Mouse (Mus musculus) testis, postnatal 10 days (tissue): ENCODE results near the gene Hsd17b11.
"Not testable (repeated sequence)": the region's sequence is repeated elsewhere in the genome, so short reads cannot be mapped to it uniquely, and the experiment has no call there.

ENCODE experiments used
- DNase-seq: peaks from one replicate; pipeline ENCODE4 v3.0.0; 2021; ENCODE audit warnings: low spot score

Hsd17b11 gene

DNA sequence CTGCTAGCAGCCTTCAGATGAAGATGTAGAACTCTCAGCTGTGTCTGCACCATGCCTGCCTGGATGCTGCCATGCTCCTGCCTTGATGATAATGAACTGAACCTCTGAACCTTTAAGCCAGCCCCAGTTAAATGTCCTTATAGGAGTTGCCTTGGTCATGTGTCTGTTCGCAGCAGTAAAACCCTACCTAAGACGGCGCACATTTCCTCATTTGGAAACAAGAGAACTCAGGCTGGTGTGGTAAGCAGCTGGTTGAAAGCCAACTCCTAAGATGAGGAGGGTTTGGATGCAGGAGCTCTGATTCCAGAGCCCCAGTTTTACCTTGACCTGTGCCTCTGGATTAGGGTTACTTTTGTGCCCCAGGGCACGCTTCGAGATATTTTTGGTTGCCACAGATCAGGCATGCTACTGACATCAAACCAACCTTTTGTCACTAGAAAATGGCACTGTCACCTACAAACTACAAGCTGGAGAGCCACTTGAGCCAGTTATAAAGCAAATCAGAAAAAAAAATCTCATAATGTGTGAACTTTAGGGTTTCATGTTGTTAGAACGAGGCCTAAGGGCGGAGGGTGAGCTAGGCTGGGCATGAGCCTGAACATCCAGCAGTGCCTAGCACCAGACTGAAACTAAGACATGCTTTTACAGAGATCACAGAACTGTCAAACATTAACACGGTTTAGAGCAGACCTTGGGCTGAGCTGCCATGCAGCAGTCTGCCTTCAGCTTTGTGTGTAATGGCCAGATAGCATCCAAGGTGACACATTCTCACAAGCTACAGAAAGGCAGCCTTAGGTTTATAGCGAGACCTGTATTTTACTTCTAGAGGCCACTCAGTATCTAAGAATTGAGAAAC is 40.8 kb downstream of the Hsd17b11 start:
- DNase-seq = no peak

DNA sequence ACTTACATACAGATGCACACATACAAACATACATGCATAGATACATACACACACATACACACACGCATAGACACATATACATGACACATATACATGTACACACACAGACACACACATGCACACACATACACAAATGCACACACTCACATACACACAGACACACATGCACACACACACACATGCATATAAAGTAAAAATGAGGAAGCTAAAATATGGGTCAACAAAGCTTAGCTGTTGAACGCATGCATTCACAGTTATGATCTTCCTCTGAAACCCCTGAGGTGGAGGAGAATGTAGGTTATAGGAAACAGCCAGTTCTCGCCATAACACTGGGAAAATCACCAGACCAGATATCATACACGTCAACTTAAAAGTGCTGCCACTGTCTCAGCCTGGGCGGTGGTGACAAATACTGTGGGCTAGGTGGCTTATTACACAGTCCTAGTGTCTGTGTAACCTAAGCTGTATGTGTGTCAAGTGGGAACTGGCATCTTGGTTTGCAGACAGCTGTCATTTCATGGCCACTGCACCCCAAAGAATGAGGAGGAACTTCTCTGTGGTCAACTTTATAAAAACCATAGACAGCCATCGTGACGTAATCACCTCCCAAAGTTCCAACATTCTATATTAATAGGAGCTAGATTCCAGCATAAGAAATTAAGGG is 43.7 kb downstream of the Hsd17b11 start:
- no peak for DNase-seq

GRCm38 (mm10) chr5:103977297-103977696 is 44.4 kb downstream of the Hsd17b11 start, which contains the start of gene Hsd17b13:
Hsd17b13 (minus strand) TSS chr5:103977410.
- no peak for DNase-seq

DNA sequence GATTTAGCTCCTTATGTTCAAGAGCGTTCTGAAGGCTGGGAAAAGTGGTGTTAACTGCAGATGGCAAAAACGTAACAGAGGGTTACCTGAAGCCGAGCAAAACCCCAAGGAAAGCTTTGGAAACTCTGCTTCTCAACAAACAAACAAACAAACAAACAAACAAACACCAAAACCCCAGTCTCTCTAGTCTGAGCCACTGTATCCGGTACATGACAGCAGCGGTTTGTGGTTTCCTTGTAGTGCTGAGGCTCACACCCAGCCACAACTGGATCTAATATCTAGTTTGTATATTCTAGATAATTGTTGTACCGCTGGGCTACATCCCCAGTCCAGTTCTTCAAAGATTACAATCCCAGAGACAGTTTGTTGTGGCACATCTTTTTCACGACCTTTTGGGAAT is 46.0 kb downstream of the Hsd17b11 start:
- no peak for DNase-seq

- no peak for DNase-seq
Observed at GRCm38 (mm10) chr5:103972801-103973200, 48.9 kb downstream of the Hsd17b11 start.

DNA sequence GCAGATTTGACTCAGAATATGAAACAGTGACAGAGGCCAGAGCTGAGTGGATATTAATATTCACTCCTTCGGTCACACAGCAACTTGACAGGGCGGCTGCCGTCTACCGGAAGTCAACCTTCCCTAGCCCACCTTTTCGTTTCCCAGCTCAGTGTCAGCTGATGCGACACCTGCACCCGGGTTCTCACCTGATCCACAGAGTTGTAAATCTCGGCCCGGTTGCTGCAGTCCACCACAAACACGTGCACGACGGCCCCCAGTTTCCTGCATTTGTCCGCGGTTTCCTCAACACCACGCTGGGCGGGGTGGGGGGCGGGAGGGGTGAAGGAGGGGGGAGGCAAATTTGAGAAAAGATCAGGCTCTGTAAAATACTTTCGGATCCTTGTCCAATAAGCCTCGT is 49.3 kb downstream of the Hsd17b11 start:
- DNase-seq = no peak

DNA sequence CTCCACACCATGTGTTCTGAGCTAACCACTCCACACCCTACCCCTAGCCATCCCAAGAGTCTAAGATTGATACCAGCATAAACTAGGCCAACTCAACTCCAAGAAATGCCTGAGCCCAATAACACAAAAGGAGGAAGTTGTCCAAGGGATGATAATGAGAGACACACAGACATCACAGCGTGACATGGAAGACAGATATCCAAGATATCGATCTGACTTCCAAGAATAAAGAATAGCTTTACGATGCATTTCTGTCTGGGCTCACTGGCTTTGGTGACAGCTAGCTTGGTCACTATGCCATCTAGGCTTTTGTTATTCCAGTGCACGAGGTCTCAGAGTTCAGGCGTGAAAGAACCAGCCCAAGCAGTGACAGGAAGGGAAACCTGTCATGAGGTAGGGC is 50.7 kb downstream of the Hsd17b11 start:
- no peak for DNase-seq

DNA sequence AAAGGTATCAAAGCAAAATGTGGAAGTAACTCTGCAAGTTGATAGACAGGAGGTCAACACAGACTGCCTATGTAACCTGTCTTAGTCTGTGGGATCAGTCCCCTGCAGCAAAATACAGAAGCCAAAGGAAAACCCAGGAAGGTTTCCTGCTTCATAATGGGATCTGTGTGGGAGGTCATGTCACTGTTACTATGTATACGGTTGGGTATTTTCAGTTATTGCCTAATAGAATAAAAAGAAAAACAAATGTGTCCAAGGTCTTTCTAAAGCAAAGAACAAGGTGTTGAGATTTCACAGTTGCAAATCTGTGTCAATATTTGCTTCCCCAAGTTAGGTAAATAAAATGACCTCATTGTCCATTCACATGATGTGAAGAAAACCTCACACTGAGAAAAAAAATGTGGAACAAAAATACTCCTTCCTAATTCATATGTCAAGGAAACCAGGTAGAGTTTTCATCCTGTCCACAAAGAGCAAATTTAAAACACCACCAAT is 58.7 kb downstream of the Hsd17b11 start:
- no peak for DNase-seq

GRCm38 (mm10) chr5:103954638-103955037 is 67.1 kb downstream of the Hsd17b11 start:
- no peak for DNase-seq

DNA sequence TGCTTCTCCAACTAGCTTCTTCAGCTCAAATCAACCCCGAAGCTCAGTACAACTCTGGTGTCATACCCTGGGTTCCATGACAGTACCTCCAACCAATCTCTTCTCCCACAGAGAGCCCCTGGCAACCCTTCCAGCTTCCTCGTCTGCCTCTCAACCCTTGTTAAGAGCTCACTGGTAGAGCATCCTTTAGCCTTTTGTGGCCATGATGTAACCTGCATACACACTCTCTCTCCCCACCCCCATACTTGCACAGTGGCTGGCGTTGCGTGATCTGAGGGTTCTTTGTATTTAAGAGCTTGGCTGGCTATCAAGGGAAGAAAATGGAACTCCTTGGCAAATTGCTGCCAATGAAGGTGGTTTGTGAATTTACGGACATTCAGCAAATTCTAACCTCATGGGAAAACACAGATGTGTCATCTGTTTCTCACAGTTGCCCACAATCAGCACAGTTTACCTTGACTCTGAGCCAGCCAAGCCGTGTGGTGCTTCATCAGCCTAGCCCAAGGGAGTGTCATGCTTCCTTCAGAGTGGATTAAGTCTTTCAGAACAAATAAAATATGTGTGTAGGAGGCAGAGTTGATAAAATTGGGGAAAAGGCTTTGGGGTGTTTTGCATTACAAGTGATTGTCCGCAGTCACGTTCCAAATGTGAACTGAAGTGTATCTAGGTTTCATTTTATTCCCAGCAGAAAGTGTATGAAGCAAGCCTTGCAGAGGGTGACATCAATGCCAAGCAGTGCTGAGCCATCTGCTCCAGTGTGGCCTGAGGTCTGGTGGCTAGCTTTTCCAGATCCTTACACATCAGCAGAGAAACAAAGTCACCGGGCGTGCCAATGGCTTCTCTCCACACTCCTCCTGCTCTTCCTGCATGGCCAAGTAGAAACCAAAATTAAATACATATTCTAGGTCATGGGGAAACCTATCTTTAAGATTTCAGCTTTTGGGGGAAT is 68.3 kb downstream of the Hsd17b11 start:
- no peak for DNase-seq

- not testable (repeated sequence) for DNase-seq
Observed at GRCm38 (mm10) chr5:103950138-103950537, 71.6 kb downstream of the Hsd17b11 start.

GRCm38 (mm10) chr5:103943183-103943582 is 78.5 kb downstream of the Hsd17b11 start:
- DNase-seq = no peak

DNA sequence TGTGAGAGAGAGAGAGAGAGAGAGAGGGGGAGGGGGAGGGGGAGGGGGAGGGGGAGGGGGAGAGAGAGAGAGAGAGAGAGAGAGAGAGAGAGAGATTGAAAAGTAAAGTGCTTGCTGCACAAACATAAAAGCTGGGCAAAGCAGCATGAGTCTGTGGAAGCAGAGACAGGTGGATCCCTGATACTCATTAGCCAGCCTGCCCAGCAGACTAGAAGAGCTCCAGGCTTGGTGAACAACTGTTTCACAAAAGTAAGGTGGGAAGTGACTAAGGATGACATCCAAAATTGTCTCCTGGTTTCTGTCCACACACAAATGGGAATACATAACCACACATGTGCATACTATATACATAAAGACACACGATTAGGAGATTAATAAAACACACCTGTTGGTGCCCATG is 81.9 kb downstream of the Hsd17b11 start:
- no peak for DNase-seq
